Mouse (Mus musculus): ENCODE data around the gene Npy.

GRCm38 (mm10) chr6:49778729-49779128 is 43.8 kb upstream of the Npy start:
- TF ChIP-seq CTCF (conservative IDR thresholded peaks at IDR 0.05; ENCODE audit: low read length) (no peak), POU5F1 (IDR thresholded peaks at IDR 0.05; ENCODE audit: borderline replicate concordance, low read length) (no peak), NANOG (IDR thresholded peaks at IDR 0.05; ENCODE audit: borderline replicate concordance, low read length) (no peak)
